Mouse (Mus musculus): ENCODE results near the gene Topbp1.

The Topbp1 gene

DNA sequence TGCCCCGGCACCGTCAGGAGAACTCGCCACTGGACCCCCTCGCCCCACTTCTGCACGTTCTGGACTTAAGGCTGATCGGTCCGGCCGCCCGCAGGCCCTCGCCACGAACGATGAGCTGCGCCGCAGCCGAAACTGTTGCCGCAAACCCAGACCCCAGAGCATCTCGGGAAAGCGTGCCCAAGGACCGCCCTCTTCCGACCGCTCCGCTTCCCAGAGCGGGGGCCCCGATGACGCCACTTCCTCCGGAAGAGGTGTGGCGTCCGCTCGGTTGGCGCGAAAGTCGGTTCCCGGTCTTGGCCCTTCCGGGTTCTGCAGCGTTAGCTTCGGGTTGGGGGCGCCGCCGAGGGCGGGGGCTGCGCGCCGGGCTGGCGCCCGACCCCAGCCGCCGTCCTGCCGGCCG lies at the start of gene Topbp1, which contains the start of gene 1300017J02Rik:
Gene Topbp1 (plus strand): TSS at position 289 of the 400 bp plus-strand sequence.
Gene 1300017J02Rik (minus strand): TSS at position 156 of the 400 bp plus-strand sequence.
- DNase-seq (ENCODE audit: low spot score in 2 of 2): peak; percentile 72 to 87

DNA sequence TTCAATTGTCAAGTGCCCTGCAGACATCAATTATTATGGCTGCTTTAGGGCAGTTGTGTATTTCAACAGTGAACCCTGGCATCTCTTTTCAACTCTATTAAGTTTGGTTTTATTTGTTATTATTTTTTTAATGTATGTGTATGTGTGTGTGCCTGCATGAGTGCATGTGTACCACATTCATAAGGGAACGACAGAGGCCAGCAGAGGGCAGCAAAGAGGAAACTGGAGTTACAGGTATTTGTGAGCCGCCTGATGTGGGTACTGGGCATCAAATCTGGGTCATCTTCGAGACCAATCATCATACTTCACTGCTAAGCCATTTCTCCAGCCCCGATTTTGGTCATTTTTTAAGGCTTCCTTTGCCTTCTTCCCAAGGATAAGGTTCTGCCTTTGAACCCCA lies 39.2 kb upstream of the Topbp1 start:
- DNase-seq (ENCODE audit: low spot score in 2 of 2): no peak

DNA sequence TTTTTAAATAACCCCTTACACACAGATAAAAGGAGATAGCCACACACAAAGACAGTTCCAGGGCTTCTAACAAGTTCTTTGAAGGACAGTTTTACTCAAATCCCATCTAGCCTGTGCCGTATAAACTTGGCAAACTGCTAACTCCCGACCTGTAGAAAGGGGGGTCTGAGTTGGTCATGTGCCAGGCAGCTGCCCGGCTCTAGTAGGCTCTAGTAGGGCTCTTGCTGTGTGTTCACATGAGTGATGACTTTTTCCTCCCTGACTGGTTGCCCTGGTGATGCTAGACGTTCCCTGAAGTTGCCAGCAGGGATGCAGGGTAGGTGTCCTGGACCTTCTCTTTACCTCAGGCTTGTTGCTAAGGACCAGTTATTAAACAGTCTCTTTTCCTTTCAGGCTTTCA lies 33.9 kb upstream of the Topbp1 start:
- no peak for DNase-seq (ENCODE audit: low spot score in 2 of 2)

DNA sequence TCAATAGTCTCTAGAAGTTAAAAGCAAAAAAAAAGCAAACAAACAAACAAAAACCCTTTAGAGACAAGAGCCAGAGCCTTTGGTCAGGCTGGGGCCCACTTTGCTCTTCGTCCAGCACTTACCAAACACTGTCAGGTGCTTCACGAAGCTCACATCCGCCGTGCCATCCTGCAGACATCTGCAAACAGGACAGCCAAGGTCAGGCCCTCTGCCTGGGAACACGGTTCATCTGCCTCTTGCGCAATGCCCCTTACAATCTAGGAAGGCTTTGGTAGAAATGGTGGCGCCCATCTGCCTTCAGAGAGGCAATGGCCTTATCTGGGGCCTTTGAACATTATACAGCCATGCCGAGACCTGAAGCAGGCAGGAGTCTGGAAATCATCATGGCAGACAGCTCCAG lies 30.2 kb upstream of the Topbp1 start:
- DNase-seq (ENCODE audit: low spot score in 2 of 2): no peak

DNA sequence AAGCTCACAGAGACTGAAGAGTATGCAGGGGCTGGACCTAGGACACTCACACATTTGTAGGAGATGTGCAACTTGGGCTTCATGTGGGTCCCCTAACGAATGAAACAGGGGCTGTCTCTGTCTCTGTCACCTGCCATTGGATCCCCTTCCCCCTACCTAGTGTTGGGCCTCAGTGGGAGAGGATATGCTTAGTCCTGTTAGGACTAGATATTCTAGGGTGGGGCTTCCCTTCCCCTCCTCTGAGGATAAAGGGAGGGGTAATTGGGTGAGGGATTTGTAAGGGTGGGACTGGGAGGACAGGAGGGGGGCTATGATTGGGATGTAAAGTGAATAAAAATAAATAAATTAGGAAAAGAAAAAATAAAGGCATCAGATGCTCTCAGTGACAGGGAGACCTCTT lies 29.3 kb upstream of the Topbp1 start:
- no peak for DNase-seq (ENCODE audit: low spot score in 2 of 2)

DNA sequence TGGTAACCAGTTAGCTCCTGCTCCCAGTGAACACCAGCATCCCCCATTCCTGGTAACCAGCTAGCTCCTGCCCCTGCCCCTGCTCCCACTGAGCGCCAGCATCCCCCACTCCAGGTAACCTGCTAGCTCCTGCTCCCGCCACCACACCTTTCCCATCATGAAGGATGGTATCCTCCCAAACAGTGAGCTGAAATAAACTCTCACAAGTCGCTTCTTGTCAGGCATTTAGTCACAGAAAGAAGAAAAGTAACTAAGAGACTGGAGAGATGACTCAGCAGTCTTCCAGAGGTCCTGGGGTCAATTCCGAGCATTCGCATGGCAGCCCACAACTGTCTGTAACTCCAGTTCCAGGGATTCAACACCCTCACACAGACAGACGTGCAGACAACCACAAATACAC lies 28.1 kb upstream of the Topbp1 start:
- DNase-seq (ENCODE audit: low spot score in 2 of 2): no peak

DNA sequence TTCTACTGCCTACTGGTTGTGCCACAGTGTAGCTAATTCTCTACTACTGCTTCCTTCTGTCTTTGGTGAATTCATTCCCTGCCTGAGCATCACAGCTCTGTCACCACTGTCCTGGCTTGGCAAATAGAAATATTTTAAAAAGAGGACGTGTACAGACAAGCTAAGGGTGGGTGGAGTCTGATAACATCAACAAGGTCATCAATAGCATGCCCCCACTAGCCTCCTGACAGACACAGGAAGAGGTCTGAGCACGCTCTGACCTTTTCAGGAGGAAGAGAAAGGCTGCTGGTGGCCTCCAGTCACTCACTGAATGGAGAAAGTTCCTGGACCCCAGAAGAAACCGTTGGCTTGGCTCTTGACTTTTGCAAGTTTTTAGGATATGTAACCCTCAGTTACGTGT lies 18.6 kb upstream of the Topbp1 start:
- no peak for DNase-seq (ENCODE audit: low spot score in 2 of 2)

DNA sequence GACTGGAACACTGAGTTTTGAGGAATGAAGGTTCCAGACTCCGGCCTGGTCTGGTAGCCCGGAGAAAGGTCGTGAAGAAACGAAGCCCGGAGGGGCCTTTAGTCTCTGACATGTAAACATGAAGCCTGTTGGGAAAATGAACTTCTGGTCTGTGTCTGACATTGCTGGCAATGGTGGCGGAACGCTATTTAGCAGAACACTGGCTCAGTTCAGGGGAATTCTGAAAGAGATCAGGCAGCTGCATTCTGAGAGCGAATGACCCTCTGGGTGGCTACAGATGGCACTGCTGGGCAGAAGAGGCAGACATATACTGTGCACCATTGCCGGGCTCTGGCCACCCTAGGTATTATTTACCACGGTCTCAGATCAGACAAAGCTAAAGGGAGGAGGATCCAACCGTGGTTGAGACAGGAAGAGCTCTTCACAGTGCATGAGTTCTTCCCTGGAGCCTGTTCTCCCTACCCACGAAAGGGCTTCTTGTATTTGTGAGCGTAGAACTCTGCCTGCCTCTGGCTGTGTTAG lies 18.1 kb upstream of the Topbp1 start:
- DNase-seq (ENCODE audit: low spot score in 2 of 2): no peak

DNA sequence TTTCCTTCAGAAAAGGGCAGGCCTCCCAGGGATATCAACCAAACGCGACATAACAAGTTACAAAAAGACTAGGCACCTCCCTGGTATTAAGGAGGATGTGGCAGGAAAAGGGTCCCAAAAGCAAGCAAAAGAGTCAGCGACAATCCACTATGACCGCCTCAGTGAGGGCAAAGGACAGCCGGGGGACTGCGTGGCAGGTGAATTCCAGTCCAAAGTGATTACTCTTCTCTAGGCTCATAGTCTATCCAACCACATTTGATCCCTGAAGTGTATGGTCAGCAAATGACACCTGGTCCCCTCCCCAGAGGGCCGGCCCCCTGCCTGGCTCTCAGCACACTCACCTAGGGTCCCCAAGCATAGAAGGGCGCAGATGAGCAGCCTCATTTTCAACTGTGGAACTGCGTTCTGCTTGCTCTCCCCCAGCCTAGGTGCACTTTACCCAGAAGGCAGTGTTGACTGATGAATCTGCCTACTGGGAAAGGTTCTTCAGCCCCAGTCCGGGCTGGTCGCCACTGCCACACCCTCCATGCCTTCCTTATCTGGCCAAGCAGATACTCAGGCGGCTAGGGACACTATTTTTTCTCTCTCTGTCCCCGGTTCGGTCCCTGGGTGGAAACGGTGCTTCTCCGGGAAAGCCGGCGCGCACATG lies 17.1 kb upstream of the Topbp1 start:
- no peak for DNase-seq (ENCODE audit: low spot score in 2 of 2)

DNA sequence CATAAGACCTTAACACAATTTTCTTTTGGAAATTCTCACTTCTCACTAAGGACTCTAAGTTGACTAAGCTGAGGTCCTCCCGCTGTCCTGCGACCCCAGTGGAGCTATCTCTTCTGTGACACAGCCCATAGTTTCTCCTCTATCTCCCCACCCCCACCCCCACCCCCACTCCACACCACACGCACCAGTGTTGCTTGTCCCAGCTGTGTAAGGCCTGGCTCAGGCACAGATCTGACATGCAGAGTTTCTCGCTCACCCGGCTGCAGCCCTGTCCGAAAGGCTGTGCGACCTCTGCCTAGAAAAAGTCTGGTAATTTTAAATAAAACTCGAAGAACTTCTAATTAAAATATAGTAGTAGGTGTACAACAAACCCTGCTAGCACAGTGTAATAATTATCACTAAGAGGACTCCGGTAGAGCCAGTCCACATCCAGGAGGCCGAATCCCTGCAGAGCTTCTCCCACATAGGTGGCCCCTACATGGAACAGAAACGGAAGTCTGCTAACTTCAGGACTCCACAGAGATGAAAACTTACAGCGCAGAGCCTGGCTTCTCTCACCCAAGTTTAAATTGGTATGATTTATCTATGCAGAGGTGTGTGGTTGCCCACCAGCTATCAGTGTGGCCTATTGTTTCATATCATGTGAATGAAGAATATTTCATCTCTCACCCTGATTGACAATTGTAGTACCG lies 16.4 kb upstream of the Topbp1 start:
- DNase-seq (ENCODE audit: low spot score in 2 of 2): no peak

DNA sequence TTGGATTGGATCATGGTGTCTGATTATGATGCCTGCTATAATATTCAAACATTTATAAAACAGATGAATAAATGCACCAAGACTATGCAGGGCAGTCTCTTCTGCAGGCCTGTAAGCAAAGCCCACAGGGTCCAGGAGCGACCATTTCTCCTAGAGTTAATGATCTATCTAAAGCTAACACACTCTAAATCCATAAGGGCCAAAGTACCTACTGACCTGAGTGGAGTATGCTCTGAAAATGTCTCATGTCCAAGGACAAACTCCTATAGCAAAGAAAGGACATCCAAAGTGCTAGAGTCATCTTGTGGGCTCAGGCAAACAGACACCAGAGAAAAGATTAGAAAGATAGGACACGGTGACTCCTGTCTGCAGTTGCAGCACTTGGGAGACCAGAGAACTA lies 10.5 kb upstream of the Topbp1 start:
- no peak for DNase-seq (ENCODE audit: low spot score in 2 of 2)

DNA sequence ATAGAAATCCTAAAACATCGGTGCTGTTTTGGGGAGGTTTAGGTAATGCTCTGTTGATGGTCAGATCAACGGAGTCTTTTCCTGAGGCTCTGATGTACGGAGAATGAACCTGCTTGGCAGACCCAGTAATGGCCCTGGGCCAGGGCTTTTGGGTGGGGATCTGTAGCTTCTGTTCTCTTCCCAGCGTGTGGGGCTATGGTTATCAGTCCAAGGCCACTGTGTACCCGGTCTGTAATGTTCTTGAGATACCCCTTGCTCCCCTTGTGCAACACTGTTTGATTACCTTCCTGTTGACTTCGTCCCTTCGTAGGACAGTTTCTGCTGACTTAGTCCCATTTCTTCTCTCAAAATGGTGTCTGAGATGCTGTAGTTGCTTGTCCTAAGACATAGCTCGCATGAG lies 3.9 kb upstream of the Topbp1 start:
- DNase-seq (ENCODE audit: low spot score in 2 of 2): no peak

DNA sequence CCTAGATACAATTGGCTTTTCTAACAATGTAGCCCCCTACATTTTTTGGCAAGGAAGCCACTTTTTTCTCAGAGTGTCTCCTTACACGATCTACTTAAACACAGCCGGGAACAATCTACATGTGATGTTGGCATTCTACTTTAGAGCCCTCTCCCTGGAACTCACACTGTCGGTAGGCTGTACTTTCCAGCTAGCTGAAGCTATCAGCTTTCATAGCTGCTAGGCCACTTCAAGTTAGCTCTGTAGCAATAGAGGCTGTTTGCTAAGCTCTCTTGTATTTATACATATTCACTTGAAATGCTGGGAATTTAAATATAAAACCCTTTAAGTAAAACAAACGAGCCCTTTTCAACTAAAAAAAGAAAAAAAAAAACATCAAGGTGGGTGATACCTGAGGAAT lies 2.8 kb upstream of the Topbp1 start:
- no peak for DNase-seq (ENCODE audit: low spot score in 2 of 2)

DNA sequence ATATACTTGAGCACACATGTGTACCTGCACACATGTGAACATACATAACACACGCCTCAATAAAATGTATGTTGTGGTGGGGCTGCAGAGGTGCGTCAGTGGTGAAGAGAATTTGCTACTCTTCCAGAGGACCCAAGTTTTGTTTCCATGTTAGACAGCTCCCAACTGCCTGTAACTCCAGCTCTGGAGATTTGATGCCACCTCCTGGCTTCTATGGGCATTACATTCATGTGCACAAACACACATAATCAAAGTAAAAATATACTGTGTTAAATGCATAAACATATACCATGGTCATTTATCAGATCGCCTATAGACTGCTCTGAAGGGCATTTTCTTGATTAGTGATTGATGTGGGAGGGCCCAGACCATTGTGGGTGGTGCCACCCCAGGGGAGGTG lies 2.3 kb upstream of the Topbp1 start:
- DNase-seq (ENCODE audit: low spot score in 2 of 2): peak; percentile 25 to 49

DNA sequence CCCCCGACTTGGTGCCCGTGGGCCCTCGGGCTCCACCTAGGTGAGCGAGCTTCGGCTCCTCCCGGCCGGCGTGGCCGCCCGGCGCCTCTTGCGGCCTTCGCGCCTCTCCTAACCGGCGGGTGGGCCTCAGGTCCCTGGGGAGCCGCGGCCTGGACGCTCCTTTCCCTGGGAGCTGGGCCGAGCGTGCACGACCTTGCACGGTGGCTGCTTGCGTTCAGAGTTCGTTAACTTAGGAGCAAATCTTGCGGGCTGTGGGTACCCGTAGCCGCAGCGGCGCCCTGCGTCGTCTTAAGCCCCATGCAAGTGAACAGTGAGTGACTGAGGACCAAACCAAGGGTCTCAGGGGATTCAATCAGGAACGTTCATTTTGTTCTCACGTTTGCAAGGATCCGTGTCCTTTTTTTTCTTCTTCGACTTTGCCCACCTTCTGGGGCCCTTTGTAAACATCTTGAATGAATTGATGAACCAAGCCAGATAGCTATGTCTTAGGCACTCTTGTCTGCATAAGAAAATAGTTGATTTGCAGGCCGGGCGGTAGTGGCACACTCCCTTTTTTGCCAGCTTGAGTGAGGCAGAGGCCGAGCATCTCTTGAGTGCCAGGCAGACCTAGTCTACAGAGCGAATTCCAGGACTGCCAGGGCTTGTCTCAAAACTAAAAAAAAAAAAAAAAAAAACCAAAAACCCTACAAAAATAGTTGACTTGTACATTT lies 472 bp downstream of the Topbp1 start:
- DNase-seq (ENCODE audit: low spot score in 2 of 2): peak; percentile 6 to 10

DNA sequence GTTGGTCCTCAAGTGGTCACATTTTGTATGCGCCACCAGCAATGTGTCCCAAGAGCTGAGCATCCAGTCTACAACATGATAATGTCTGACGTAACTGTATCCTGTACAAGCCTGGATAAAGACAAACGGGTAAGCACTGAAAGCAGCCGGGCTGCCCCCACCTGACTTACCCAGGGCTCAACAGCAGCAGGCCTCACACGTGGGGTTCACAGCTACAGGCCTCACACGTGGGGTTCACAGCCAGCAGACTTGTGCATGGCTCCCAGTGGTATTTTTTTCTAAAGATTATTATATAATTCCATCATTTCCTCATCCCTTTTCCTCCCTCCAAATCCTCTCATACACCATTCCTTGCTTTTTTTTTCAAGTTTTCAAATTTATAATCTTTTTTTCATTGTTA lies 4.8 kb downstream of the Topbp1 start:
- DNase-seq (ENCODE audit: low spot score in 2 of 2): no peak

DNA sequence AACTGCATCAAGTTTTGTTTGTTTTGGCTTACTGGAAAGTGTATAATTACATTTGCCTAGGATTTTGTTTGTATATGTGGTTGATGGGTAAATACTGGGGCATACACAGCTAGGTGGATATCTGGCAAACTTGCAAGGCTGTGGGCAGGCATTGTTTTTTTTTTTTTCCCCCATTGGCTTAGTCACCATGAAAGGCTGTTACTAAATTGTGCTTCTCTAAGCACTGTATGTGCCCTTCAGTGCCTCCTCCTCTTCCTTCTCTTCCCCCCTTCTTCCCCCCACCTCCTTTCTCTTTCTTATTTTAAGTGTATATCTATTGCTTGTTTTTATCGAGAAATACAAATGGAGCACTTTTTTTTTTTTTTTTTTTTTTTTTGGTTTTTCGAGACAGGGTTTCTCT lies 19.7 kb downstream of the Topbp1 start:
- DNase-seq (ENCODE audit: low spot score in 2 of 2): no peak

DNA sequence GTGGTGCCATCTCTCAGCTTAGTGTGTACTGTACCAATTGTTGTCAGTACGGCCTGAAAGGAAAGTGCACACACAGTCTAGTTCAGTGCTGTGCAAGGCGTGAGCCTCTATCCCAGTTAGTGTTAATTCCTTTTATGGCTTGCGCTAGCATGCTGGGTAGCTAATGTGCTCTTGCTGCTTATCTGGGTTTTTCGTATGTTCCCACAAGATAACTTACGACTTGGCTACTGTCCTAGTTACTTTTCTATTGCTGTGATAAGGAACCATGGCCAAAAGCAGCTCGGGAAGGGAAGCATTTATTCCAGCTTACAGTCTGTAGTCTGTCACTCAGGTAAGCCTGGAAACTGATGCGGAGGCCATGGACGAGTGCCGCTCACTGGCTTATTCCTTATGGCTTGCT lies 21.4 kb downstream of the Topbp1 start:
- no peak for DNase-seq (ENCODE audit: low spot score in 2 of 2)

DNA sequence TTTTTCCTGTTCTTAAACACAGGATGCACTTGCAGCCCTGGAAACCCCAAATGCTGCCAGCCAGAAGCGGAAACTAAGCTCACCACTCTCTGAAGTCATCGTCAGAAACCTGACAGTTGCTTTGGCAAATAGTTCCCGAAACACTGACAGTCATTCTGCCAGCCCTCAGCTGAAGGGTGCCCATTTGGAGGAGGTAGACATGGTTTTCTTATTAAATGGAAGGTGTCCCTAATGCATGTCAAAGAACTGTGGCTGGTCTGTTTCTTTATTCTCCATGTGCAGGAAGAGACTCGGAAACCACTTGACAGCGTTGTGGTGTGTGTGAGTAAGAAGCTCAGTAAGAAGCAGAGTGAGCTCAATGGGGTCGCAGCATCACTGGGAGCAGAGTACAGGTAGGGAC lies 27.6 kb downstream of the Topbp1 start:
- DNase-seq (ENCODE audit: low spot score in 2 of 2): no peak

DNA sequence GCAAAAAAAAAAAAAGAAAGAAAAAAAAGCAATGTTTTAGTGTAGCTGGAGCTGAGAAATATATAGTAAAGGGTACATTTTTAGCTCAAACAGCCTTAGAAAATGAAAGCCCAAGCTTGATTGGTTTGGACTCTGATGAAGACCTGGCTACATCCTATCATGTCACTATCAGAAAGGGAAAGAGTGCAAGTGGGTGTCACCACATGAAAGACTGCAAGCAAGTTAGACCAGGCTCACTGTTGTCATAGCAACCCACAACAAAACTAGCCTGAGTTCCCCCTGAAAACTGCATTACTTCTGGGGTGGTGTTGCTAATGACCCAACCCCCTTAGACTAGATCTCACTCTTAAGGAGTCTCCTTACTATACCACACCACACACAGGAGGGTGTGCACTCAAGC lies 31.9 kb downstream of the Topbp1 start:
- no peak for DNase-seq (ENCODE audit: low spot score in 2 of 2)

DNA sequence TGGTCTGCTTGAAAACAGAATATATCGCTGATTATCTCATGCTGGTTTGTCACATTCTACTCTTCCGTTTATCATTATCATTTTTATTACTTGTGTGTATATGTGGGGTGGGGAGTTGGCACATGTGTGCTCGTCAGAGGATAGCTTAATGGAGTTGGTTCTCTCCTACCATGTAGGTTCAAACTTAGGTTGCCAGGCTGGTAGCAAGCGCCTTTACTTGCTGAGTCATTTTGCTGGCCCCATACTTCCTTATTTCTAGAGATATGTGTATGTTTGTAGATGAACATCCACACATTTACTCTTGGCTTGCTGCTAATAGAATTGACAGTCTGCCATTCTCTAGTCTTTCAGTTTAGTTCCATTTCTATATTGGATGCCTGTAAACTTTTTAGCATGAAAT lies 42.0 kb downstream of the Topbp1 start:
- no peak for DNase-seq (ENCODE audit: low spot score in 2 of 2)

DNA sequence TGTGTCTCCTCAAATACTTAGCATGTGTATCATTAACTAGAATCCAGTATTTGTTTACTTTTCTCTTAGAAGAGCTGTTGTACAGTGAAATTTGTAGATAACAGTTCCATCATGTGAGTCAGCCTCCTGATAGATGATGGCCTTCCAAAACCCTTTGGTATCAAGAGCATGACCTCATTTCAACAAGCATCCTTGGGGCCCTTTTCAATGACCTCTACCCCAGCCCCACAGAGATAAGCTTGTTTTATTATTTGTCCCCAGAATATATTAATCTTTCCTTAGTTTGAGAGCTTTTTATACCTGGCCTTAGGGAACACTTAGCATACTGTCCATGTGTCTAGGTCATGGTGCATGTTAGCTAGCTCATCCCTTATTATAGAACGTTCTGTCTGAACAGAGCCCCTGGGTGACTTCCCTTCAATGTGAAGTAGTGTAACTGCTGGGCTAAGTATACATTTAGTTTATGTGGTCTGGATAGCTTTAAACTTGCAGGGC lies 43.0 kb downstream of the Topbp1 start:
- no peak for DNase-seq (ENCODE audit: low spot score in 2 of 2)

DNA sequence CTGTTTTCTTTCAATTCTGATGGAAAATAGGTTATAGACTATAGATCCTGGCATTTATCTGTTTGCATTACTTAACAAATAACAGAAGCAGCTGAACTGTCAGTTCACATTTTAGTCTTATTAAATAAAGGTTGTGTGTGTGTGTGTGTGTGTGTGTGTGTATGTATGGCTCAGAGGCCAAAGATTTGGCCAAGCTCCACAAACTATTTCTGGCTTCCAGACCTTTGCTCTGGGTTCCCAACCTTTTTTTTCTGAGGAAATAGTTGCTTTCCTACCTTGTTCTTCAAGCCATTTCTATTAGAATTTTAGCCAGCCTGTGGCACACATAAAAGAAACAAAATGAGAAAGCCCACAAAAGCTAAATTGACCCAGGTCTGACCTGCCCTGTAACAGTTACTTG lies 43.8 kb downstream of the Topbp1 start:
- DNase-seq (ENCODE audit: low spot score in 2 of 2): no peak

Measured in frontal cortex, postnatal 25 days (tissue).